Mouse (Mus musculus): ENCODE measurements around the gene Bcl7c. TPM values are rescaled to one million over a fixed set of nuclear protein-coding genes. Genes with fewer than 3 reads are reported as not detected.
"Not testable (repeated sequence)": the region's sequence is repeated elsewhere in the genome, so short reads cannot be mapped to it uniquely, and the experiment has no call there.

The Bcl7c gene
- total and polyA plus RNA-seq, 3 experiments: 13.5 to 34.5 (median 34.1) TPM

GRCm38 (mm10) chr7:127631416-127631815 lies 77.3 kb downstream of the Bcl7c start:
- TF ChIP-seq CTCF (IDR thresholded peaks at IDR 0.05) (no peak), POLR2A (IDR thresholded peaks at IDR 0.05; ENCODE audit: insufficient read depth, low read depth, low read length) (no peak), EP300 (IDR thresholded peaks at IDR 0.05; ENCODE audit: insufficient read depth, low read depth, low read length) (no peak)
- Histone ChIP-seq H3K27me3 (ENCODE audit: control insufficient read depth, insufficient read depth, low read length) (no peaks in the 10 kb centered on the region), H3K9ac (ENCODE audit: low read depth, low read length) (no peak overlapping the region), H3K4me3 (no peak overlapping the region), H3K79me2 (replicated peaks; ENCODE audit: control insufficient read depth, insufficient read depth, low read length) (no peaks in the 10 kb centered on the region), H3K4me1 (ENCODE audit: control insufficient read depth, insufficient read depth, low read length) (no peaks in the 10 kb centered on the region), H3K36me3 (ENCODE audit: control insufficient read depth, insufficient read depth, low read length) (no peaks in the 10 kb centered on the region), H3K27ac (no peak overlapping the region)
- WGBS: 75% methylated on average over 4 of the region's 4 CpGs
- DNase-seq: no peak
- intact Hi-C loops (cut with DNase I): no loop called here

GRCm38 (mm10) chr7:127628646-127629045 lies 80.1 kb downstream of the Bcl7c start:
- no peaks in the 10 kb centered on the region for H3K4me1 ChIP-seq (ENCODE audit: control insufficient read depth, insufficient read depth, low read length)
- no peaks in the 10 kb centered on the region for H3K36me3 ChIP-seq (ENCODE audit: control insufficient read depth, insufficient read depth, low read length)
- no peak overlapping the region for H3K27ac ChIP-seq
- H3K4me3 ChIP-seq: no peak overlapping the region
- WGBS: 70% methylated on average over 5 of the region's 5 CpGs
- no peak for TF ChIP-seq POLR2A (IDR thresholded peaks at IDR 0.05; ENCODE audit: insufficient read depth, low read depth, low read length)
- TF ChIP-seq CTCF (IDR thresholded peaks at IDR 0.05): no peak
- TF ChIP-seq EP300 (IDR thresholded peaks at IDR 0.05; ENCODE audit: insufficient read depth, low read depth, low read length): no peak
- intact Hi-C loops (cut with DNase I): no loop called here
- no peak overlapping the region for H3K9ac ChIP-seq (ENCODE audit: low read depth, low read length)
- no peak for DNase-seq
- no peaks in the 10 kb centered on the region for H3K79me2 ChIP-seq (replicated peaks; ENCODE audit: control insufficient read depth, insufficient read depth, low read length)
- no peaks in the 10 kb centered on the region for H3K27me3 ChIP-seq (ENCODE audit: control insufficient read depth, insufficient read depth, low read length)

- Histone ChIP-seq H3K27me3 (ENCODE audit: control insufficient read depth, insufficient read depth, low read length) (no peaks in the 10 kb centered on the region), H3K27ac (no peak overlapping the region)
- intact Hi-C loops (cut with DNase I): no loop called here
These were observed 82.3 kb downstream of the Bcl7c start for GRCm38 (mm10) chr7:127626471-127626870.

GRCm38 (mm10) chr7:127626039-127626438 lies 82.7 kb downstream of the Bcl7c start:
- 97% methylated on average over 7 of the region's 7 CpGs for WGBS
- H3K36me3 ChIP-seq (ENCODE audit: control insufficient read depth, insufficient read depth, low read length): no peaks in the 10 kb centered on the region
- H3K4me3 ChIP-seq: no peak overlapping the region
- intact Hi-C loops (cut with DNase I): no loop called here
- H3K4me1 ChIP-seq (ENCODE audit: control insufficient read depth, insufficient read depth, low read length): no peaks in the 10 kb centered on the region
- TF ChIP-seq CTCF (IDR thresholded peaks at IDR 0.05) (no peak), EP300 (IDR thresholded peaks at IDR 0.05; ENCODE audit: insufficient read depth, low read depth, low read length) (no peak), POLR2A (IDR thresholded peaks at IDR 0.05; ENCODE audit: insufficient read depth, low read depth, low read length) (no peak)
- no peaks in the 10 kb centered on the region for H3K79me2 ChIP-seq (replicated peaks; ENCODE audit: control insufficient read depth, insufficient read depth, low read length)
- no peak for DNase-seq
- no peak overlapping the region for H3K9ac ChIP-seq (ENCODE audit: low read depth, low read length)
- H3K27ac ChIP-seq: no peak overlapping the region
- no peaks in the 10 kb centered on the region for H3K27me3 ChIP-seq (ENCODE audit: control insufficient read depth, insufficient read depth, low read length)

More at GRCm38 (mm10) chr7:127626471-127626870, 82.3 kb downstream of the Bcl7c start:
- Histone ChIP-seq H3K36me3 (ENCODE audit: control insufficient read depth, insufficient read depth, low read length) (no peaks in the 10 kb centered on the region), H3K79me2 (replicated peaks; ENCODE audit: control insufficient read depth, insufficient read depth, low read length) (no peaks in the 10 kb centered on the region), H3K9ac (ENCODE audit: low read depth, low read length) (no peak overlapping the region), H3K4me1 (ENCODE audit: control insufficient read depth, insufficient read depth, low read length) (no peaks in the 10 kb centered on the region), H3K4me3 (no peak overlapping the region)
- TF ChIP-seq CTCF (IDR thresholded peaks at IDR 0.05) (no peak), POLR2A (IDR thresholded peaks at IDR 0.05; ENCODE audit: insufficient read depth, low read depth, low read length) (no peak), EP300 (IDR thresholded peaks at IDR 0.05; ENCODE audit: insufficient read depth, low read depth, low read length) (no peak)
- DNase-seq: no peak
- whole genome bisulfite sequencing: 83% methylated on average over 4 of the region's 4 CpGs

GRCm38 (mm10) chr7:127618402-127618801 lies 90.3 kb downstream of the Bcl7c start:
- H3K79me2 ChIP-seq (replicated peaks; ENCODE audit: control insufficient read depth, insufficient read depth, low read length); H3K9ac ChIP-seq (ENCODE audit: low read depth, low read length); H3K4me1 ChIP-seq (ENCODE audit: control insufficient read depth, insufficient read depth, low read length); H3K36me3 ChIP-seq (ENCODE audit: control insufficient read depth, insufficient read depth, low read length); DNase-seq; H3K27ac ChIP-seq; H3K4me3 ChIP-seq; H3K27me3 ChIP-seq (ENCODE audit: control insufficient read depth, insufficient read depth, low read length): not testable (repeated sequence)
- 91% methylated on average over 7 of the region's 8 CpGs for WGBS
- intact Hi-C loops (cut with DNase I): loop anchor here (5.0 kb wide), 1 partner anchor 259 kb away; the partner anchor contains the start of genes Zfp646 and Zfp668

- H3K36me3 ChIP-seq (ENCODE audit: control insufficient read depth, insufficient read depth, low read length): no peaks in the 10 kb centered on the region
- intact Hi-C loops (cut with DNase I): loop anchor here (5.0 kb wide), 1 partner anchor 259 kb away; the partner anchor contains the start of genes Zfp646 and Zfp668
- DNase-seq: no peak
- no peak overlapping the region for H3K4me3 ChIP-seq
- TF ChIP-seq CTCF (IDR thresholded peaks at IDR 0.05): no peak
- peaks cover 5% of the 10 kb centered on the region for H3K4me1 ChIP-seq (ENCODE audit: control insufficient read depth, insufficient read depth, low read length)
- no peak overlapping the region for H3K9ac ChIP-seq (ENCODE audit: low read depth, low read length)
- H3K27ac ChIP-seq: no peak overlapping the region
- 79% methylated on average over 2 of the region's 2 CpGs for WGBS
- no peaks in the 10 kb centered on the region for H3K79me2 ChIP-seq (replicated peaks; ENCODE audit: control insufficient read depth, insufficient read depth, low read length)
- no peaks in the 10 kb centered on the region for H3K27me3 ChIP-seq (ENCODE audit: control insufficient read depth, insufficient read depth, low read length)
These were observed 90.8 kb downstream of the Bcl7c start for GRCm38 (mm10) chr7:127617962-127618361.
